Mouse (Mus musculus) embryo, embryonic 11.5 days (tissue): Measurements from ENCODE around the gene Nfkbia.

Experiments
- DNase-seq: peaks from one replicate; pipeline ENCODE4 v3.0.0-alpha.2; 2012; ENCODE audit warnings: low read depth, low spot score

The Nfkbia gene

GRCm38 (mm10) chr12:55466816-55467215, 25.6 kb downstream of the Nfkbia start:
- no peak for DNase-seq

GRCm38 (mm10) chr12:55466088-55466701, 26.3 kb downstream of the Nfkbia start:
- no peak for DNase-seq

DNA sequence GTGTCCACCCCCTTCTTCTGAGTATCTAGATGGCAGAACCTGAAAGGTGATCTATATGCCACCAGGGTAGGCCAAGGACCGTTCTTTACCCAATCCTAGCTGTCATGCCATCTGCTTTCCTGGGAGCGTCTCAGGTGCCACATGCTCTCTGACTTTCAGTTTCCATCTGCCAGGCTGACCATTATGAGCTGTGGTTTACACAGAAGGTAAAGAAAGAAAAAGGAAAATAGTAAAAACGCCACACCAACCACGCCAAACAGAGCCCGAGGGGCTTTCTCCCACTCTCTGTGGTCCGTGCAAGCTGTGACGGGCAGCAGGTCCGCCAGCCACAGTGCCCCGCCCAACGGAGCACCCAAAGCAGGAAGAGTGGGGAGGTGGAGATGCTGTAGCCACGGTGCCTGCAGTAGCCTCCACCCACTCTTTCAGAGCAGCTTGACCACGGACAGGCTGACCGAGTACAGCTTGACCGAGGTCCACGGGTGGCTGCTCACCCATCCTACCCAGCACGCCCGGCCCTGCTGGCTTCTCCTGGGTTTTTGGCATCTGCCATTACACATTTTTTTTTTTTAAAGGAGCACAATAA, 27.0 kb downstream of the Nfkbia start:
- DNase-seq: no peak

DNA sequence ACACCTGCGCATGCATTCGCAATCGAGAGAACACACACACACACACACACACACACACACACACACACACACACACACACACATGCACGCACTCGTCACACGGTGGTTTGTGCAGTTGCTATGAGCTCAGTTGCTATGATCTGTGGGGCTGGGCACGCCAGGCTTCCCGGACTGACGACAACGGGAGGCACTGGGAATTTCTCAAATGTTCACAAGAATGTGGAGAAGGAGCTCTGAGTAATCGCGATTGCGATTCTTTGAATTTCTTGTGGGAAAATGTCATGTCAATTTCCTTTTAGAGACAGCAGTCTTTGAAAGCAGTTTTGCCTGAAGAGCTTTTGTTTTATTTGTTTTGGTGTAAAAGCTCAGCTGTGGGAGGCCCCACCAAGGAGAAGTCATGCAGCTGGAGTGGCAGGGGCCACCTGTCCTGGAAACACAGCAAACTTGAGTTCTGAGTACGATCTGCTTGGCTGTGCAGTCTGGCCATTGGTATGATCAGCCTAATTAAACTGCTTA, 27.5 kb downstream of the Nfkbia start:
- no peak for DNase-seq

GRCm38 (mm10) chr12:55463992-55464845, 28.2 kb downstream of the Nfkbia start:
- DNase-seq: no peak

DNA sequence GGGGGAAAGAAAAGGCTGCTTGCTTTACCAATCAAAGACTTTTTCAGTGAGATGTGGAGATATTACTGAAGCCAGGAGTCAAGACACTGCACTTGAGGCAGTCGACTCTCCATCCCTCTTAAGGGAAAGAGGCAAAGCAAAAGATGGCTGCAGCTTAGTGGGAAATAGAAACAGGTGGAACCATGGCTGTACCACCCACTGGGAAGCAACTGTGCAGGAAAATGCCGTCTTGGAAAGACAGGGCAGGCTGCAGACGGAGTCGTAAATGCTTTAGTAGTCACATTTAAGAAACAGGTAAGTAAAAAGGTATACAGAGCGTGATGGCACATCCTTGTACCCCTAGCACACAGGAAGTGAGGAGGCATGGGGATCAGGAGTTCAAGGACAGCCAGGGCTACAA, 29.4 kb downstream of the Nfkbia start:
- no peak for DNase-seq

DNA sequence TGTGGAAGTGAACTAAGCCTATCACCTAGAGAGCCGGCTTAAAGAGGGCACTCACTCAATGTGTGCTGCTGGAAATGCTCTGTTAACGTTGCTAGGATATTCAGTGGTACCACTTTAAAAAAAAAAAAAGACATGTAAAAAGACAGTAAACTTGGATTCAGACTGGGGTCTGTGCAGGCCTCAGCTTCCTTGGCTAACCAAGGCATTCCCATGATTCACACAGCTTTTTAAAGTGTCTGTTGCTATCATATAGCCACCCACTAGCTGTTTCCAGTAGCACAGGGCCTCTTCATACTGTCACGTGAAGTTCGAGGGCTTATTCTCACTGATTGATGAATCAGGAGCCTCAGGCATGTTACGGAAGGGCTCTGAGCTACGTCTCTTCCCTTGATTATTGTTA, 30.0 kb downstream of the Nfkbia start:
- no peak for DNase-seq

DNA sequence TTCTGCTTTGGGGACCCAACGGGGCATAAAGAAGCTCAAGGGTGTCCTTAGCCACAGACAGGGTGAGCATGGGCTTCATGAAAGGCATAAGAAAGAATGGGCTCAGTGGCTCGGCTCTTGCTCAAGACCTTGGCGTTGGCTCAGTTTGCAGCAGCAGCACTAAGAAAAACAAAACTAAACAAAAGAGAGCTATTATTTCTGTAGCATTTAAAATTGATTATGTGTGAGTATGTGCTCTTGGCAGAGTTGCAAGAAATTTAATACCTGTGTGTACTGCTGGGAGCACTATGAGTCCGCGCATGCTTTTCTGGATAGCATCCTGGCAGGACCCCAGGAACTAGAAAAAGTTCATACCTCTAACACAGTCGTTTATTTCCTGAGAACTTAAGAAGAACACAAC, 30.7 kb downstream of the Nfkbia start:
- no peak for DNase-seq

DNA sequence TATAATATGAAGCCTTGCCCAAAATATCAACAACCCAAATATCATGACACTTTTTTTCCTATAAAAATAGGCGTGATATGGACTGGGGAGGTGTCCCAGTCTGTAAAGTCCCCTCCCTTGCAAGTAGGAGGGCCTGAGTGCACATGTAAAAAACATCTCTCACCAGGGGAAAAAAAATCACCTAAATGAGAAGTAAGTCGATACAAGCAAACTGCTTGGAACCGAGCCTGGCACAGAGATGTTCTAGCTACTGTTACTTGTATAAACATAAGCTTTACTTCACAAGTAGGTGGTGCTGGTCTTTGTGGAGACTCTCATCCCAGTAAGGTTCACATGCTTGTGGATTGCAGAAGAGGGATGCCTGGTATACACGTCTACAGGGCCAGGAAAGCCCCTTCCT, 31.5 kb downstream of the Nfkbia start:
- no peak for DNase-seq

GRCm38 (mm10) chr12:55459739-55460138, 32.7 kb downstream of the Nfkbia start:
- no peak for DNase-seq

DNA sequence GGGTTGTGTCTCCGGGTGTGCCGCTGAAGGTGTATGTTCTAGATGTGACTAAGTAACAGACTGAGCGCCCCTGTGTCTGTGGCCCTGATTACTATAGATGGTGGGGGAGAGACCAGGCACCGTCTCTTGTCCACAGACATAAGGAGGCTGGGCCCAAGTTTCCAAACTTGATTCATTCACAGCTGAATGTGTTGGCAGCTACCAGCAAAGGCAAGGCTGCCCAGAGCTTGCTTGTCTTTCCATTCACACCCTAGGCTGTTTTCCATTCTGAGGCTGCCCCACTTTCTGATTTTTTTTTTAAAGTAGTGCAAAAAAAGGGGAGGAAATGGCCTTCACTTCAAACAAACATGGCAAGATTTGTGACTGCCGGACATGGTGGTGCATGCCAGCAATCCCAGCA, 35.6 kb downstream of the Nfkbia start:
- DNase-seq: no peak

DNA sequence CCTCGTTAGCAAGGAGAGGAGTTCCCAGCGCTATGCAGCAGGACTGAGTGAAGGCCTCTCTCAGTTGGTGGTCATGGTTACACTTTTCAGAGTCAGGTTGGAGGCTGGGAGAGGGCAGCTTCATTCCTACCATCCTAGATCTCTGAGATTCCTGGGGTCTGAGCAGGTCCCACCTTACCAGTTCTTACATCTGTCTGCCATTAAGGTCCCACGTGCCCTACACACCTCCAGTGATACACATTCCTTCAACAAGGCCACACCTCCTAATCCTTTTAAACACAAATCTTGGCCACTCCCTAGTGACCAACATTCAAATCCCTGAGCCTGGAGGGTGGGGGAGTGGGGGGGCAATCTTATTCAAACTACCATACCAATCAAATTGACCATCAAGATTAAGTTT, 36.3 kb downstream of the Nfkbia start:
- DNase-seq: no peak

- no peak for DNase-seq
Observed at GRCm38 (mm10) chr12:55455206-55455605, 37.2 kb downstream of the Nfkbia start.

GRCm38 (mm10) chr12:55453924-55454323, 38.5 kb downstream of the Nfkbia start:
- no peak for DNase-seq

GRCm38 (mm10) chr12:55452839-55453238, 39.6 kb downstream of the Nfkbia start:
- no peak for DNase-seq

DNA sequence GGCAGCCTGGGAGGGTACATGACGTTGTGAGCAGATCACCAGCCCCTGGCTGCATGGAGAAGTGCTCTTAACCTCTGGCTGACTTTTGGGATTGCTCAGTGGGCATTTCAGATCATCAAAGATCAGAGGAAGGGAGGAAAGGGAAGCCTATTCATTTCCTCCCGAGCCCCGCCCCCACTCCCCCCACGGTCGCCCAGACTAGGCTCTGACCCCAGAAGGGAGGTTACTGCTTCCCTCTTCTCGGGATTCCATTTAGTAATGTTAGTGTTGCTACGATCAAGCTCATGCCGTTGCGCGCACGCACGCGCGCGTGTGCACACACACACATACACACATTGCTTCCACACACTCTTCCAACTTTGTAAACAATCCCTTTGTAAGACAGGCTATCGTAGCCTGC, 42.0 kb downstream of the Nfkbia start:
- no peak for DNase-seq

- no peak for DNase-seq
Observed at GRCm38 (mm10) chr12:55449048-55449447, 43.4 kb downstream of the Nfkbia start.

DNA sequence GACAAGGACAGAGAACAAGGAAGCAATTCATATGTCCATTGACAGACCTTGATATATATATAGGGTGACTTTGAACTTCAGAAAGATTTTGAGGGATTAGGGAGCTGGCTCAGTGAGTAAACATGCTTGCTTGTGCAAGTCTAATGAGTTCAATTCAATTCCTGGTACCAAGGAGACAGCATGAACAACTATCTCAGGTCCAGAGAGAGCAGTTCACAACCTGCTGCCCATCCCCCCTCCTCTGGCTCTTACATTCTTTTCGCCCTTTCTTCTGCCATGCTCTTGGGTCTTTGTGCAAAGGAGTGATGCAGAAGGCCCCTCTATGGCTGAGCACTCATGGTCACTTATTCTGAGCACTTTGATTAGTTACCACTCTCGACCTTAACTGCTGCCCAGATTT, 44.0 kb downstream of the Nfkbia start:
- DNase-seq: no peak

DNA sequence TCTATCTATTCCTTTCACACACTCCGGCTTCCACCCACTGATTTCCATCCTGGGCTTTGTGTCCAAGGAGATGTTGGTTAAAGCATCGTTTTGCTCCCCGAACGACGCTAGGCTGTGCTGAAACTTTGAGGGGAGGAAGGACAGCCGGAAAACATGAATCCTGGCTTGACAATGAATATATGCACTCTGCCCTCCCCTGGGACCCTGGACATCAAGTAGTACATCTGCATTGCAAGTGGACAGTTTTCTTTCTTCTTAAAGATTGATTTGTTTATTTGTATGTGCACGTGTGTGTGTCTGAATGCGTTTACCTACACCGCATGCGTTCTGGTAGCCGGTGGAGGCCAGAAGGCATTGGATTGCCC, 45.1 kb downstream of the Nfkbia start:
- DNase-seq: no peak

DNA sequence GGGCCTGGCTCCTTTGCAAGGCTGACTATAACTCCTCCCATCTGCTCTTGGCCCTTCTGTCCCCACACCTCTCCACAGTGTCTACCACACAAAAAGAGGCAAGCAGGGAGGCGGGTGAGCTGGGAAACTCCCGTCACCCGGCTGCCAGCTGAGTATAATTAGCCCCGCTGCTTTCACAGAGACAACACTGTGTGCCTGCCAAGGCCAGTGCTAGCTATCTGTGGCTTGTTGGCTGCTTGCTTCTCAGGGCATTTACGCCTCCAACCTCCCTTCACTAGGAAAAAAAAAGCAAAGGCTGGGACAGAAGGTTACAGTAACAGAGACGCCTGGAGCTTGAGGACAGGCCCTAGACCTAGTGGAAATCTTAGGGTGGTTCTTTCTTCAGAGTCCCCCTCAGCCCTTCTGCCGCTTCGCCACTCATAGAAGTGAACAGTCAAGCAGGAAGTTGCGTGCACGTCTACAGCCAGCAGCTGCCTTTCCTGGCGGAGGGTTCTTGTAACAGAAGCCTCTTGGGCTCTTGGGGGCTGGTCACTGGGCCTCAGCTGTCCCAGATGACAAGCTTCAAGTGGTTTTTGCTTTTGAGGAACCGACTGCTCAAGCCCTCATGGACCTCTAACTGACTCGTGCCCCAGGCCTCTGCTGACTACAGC, 45.6 kb downstream of the Nfkbia start:
- DNase-seq: no peak

DNA sequence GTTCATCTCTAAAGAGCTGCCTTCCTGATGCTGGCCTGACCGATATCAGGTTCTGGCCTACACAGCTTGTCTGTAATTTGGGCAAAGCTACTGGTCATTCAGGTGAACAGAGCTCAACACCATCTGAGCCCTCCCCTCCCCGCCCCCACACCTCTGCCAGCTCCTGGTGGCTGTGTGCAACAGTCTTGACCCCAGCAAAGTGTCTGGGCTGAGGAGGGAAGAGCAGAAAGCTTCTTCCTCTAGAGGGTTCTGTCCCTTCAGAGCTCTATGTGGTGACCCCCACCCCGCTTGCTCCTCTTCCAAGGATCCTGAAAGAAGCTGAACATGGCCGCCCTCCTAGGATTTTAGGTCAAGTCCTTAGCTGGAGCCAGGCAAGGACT, 46.1 kb downstream of the Nfkbia start:
- DNase-seq: no peak

DNA sequence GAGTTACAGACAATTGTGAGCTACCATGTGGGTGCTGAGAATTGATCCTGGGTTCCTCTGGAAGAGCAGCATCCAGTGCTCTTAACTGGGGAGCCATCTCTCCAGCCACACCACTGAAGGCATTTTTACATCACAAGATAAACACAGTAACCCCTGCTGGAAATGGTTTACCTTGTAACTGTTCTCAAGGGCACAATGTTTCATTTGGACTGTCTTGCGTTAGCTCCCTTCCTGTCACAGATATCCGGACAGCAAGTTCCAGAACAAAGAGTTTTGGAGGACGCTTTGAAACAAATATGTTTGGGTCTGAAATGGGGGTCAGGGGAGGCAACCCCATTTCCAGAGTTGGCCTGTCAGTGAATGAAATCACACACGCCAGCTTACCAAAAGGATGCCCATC, 46.9 kb downstream of the Nfkbia start:
- no peak for DNase-seq
